Mouse (Mus musculus) heart, embryonic 16.5 days (tissue): ENCODE measurements at regions not wholly inside any gene's neighbourhood (a gene's known extent, or its start where the extent isn't known, plus 50 kb on each side); places are given as distances from the start of the nearest gene placed in this dataset.
A peak's percentile ranks its signal among the peaks of the same experiment; 100 is the strongest.

Experiments used
- ATAC-seq: fragments of 200-750 bp; cut with Nextera tagmentation; replicated peaks from 2 replicates; pipeline ENCODE4 v1.8.0; 2017; ENCODE audit warnings: moderate number of reproducible peaks; ENCODE audit not compliant: insufficient read depth, low FRiP score; ENCODE audit errors: extremely low read depth
- H3K27ac ChIP-seq: fragments of 300-500 bp; sonication (generic); 2 replicates; pipeline ENCODE4 v1.5.1; 2014; ENCODE audit warnings: mild to moderate bottlenecking, low read length, control low read depth, moderate library complexity
- H3K27me3 ChIP-seq: fragments of 300-500 bp; sonication (generic); 2 replicates; pipeline ENCODE4 v1.6.1; 2014; ENCODE audit warnings: low read length, mixed read lengths; ENCODE audit not compliant: control insufficient read depth, insufficient read depth
- H3K36me3 ChIP-seq: fragments of 300-500 bp; sonication (generic); 2 replicates; pipeline ENCODE4 v1.6.1; 2014; ENCODE audit not compliant: control insufficient read depth, insufficient read depth
- H3K4me1 ChIP-seq: fragments of 300-500 bp; sonication (generic); 2 replicates; pipeline ENCODE4 v1.6.1; 2014; ENCODE audit warnings: low read length, mixed read lengths; ENCODE audit not compliant: control insufficient read depth, insufficient read depth
- H3K4me2 ChIP-seq: fragments of 300-500 bp; sonication (generic); 2 replicates; pipeline ENCODE4 v1.6.1; 2014; ENCODE audit warnings: low read depth, mild to moderate bottlenecking, control low read depth, low read length
- H3K4me3 ChIP-seq: fragments of 300-500 bp; sonication (generic); 2 replicates; pipeline ENCODE4 v1.5.1; 2014; ENCODE audit warnings: mild to moderate bottlenecking, control low read depth, low read length
- H3K9ac ChIP-seq: fragments of 300-500 bp; sonication (generic); 2 replicates; pipeline ENCODE4 v1.6.1; 2014; ENCODE audit warnings: low read length, control low read depth
- H3K9me3 ChIP-seq: fragments of 300-500 bp; sonication (generic); replicated peaks from 2 replicates; pipeline ENCODE4 v1.6.1; 2016; ENCODE audit warnings: low read length; ENCODE audit not compliant: control insufficient read depth
- WGBS: fragments of 180-500 bp; shearing (Covaris S2); extraction: QIAGEN DNeasy Blood & Tissue Kit; methylation state at CpG from one replicate; pipeline ENCODE4 v1.1.7; 2014; 5-methylcytosine and 5-hydroxymethylcytosine counted together

DNA sequence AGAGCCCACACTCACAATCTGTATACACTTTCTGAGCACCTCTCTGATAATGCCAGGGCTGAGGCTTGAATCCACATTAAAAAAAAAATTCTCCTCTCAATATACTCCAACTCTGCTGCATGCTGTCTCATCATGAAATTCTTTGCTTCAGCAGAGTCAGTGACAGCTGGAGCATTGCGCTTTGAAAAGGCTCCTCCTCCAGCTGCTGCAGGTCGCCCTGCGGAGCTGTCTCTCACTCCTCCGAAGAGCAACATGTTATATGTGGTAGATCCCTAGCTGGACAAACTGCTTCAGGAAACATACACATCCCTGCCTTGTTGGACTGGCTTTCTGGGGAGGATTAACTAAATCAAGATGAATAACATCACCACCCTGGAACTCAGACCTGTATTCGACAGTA, 984.5 kb downstream of the Adgrl2 start:
- Histone ChIP-seq H3K4me3 (no peak overlapping the region), H3K9me3 (no peaks in the 10 kb centered on the region), H3K36me3 (no peaks in the 10 kb centered on the region), H3K9ac (no peak overlapping the region), H3K4me1 (peaks cover 4% of the 10 kb centered on the region), H3K27me3 (no peaks in the 10 kb centered on the region), H3K27ac (no peak overlapping the region), H3K4me2 (no peak overlapping the region)
- ATAC-seq = no peak
- WGBS = 58% methylated on average over 5 of the region's 5 CpGs

DNA sequence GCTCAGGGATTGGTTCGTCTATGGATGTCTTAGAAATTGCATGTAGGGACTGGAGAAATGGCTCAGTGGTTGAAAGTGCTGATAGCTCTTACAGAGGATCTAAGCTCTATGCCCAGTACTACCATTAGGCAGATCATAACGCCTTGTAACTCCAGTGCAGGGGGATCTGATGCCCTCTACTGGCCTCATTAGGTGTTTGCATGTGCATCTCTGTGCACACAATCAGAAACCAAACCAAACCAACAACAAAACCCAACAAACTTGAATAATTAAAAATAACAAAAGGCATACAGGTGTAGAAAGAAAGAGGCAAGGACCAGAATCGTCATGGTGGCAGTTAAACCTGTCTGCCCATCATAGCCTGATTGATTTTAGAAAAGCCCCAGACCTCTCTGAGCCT, 986.3 kb downstream of the Adgrl2 start:
- H3K4me3 ChIP-seq = no peak overlapping the region
- no peaks in the 10 kb centered on the region for H3K36me3 ChIP-seq
- H3K9ac ChIP-seq = no peak overlapping the region
- no peaks in the 10 kb centered on the region for H3K27me3 ChIP-seq
- ATAC-seq = no peak
- WGBS = 58% methylated on average over 3 of the region's 3 CpGs
- H3K27ac ChIP-seq = no peak overlapping the region
- no peaks in the 10 kb centered on the region for H3K9me3 ChIP-seq
- H3K4me1 ChIP-seq = peaks cover 4% of the 10 kb centered on the region
- H3K4me2 ChIP-seq = no peak overlapping the region

DNA sequence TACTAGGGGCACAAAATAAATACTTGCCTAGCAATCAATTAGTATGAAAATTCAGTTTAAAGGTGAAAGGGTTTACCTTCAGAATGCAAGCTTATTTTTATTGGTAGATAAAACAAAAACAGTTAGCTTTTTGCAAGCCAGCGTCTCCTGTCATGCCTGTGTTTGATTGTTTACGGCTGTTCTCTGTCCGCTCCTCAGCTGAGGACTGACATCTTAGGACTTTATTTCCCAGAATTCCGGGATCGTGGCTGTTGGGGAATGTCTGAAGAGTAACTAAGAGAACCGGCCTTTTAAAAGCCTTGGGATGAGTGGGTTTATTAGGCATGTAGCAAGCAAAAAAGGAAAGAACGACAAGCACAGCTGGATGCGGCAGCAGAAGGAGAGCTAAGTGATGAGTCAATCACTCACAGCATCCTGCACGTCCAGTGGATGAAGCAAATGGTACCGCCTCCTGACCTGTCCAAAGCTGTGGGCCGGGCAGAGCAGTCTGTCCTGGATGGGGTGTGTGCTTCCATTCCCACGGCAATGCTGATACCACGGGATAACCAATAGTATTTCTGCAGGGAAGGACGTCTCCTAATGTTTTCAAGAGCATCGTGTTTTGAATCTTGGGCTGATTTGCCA, 990.9 kb downstream of the Adgrl2 start:
- Histone ChIP-seq H3K27ac (no peak overlapping the region), H3K36me3 (no peaks in the 10 kb centered on the region), H3K4me1 (no peaks in the 10 kb centered on the region; the same call in 1 of the 2 replicates), H3K4me2 (no peak overlapping the region), H3K9ac (no peak overlapping the region), H3K27me3 (no peaks in the 10 kb centered on the region), H3K4me3 (no peak overlapping the region), H3K9me3 (no peaks in the 10 kb centered on the region)
- ATAC-seq = no peak
- WGBS = 60% methylated on average over 15 of the region's 15 CpGs

DNA sequence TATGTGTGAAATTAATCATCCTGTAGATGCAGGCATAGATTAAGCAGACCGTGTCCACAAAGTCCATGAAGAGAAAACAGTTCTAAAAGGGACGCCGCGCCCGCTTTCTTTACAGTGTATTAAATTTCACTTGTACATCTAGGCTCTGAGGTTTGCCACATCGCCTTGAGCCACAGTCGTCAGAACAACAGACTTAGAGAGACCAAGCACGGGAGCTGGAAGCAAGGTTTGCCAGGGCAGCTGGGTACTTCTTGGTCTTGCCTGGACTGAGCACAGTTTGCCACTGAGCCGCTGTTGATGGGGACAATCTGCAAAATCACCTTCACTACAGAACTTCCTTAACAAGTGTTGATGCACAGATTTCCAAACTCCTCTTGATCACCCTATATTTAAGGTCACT, 998.6 kb downstream of the Adgrl2 start:
- no peaks in the 10 kb centered on the region for H3K4me1 ChIP-seq
- no peak overlapping the region for H3K4me2 ChIP-seq
- H3K27me3 ChIP-seq = no peaks in the 10 kb centered on the region
- no peak overlapping the region for H3K4me3 ChIP-seq
- H3K36me3 ChIP-seq = no peaks in the 10 kb centered on the region
- no peak overlapping the region for H3K9ac ChIP-seq
- no peak for ATAC-seq
- no peak overlapping the region for H3K27ac ChIP-seq
- H3K9me3 ChIP-seq = no peaks in the 10 kb centered on the region
- 77% methylated on average over 9 of the region's 9 CpGs for WGBS

DNA sequence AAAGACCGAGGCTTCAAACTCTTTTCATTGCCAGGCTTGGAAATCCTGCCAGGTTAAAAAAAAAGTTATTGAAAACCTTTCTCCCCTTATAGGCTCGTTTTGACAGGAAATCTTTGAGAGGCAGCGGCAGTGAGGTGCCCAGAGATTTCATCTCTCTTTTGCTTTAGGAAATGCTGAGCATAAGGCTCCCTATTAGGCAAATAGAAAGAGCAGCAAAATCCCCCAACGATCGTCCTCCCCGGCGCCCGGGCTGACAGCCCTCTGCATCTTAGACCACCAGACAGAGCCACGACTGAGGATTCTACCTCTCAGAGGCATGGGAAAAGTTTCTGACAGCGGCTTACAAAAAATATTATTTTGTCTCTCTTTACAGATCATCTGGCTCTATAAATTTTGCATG, 999.5 kb downstream of the Adgrl2 start:
- Histone ChIP-seq H3K9ac (no peak overlapping the region), H3K4me1 (no peaks in the 10 kb centered on the region), H3K4me3 (no peak overlapping the region), H3K27ac (no peak overlapping the region), H3K27me3 (no peaks in the 10 kb centered on the region), H3K36me3 (no peaks in the 10 kb centered on the region), H3K4me2 (peak overlapping the region; percentile 7), H3K9me3 (no peaks in the 10 kb centered on the region)
- WGBS = 40% methylated on average over 10 of the region's 10 CpGs
- ATAC-seq = no peak

DNA sequence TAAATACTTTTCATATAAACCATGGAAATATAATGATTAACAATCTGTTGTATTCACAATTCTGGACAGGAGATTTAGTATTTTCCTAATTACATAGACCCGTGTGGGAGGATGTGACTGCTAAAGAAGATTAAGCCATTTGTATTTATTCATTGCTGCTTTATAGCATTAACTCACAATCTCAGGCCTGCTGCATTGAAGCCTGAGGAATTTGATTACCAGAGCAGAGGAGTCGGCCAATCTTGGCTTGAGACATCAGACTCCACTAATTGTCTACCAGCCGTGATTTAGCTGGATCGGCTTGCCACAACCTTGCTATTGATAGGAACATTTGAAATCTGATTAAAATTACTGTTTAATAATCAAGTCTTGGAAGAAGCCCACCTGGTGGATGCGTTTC, 1007.5 kb downstream of the Adgrl2 start:
- no peak overlapping the region for H3K4me2 ChIP-seq
- no peaks in the 10 kb centered on the region for H3K36me3 ChIP-seq
- no peaks in the 10 kb centered on the region for H3K27me3 ChIP-seq
- H3K9me3 ChIP-seq = no peaks in the 10 kb centered on the region
- ATAC-seq = no peak
- H3K27ac ChIP-seq = no peak overlapping the region
- no peak overlapping the region for H3K4me3 ChIP-seq
- H3K4me1 ChIP-seq = no peaks in the 10 kb centered on the region
- H3K9ac ChIP-seq = no peak overlapping the region
- 75% methylated on average over 5 of the region's 5 CpGs for WGBS

DNA sequence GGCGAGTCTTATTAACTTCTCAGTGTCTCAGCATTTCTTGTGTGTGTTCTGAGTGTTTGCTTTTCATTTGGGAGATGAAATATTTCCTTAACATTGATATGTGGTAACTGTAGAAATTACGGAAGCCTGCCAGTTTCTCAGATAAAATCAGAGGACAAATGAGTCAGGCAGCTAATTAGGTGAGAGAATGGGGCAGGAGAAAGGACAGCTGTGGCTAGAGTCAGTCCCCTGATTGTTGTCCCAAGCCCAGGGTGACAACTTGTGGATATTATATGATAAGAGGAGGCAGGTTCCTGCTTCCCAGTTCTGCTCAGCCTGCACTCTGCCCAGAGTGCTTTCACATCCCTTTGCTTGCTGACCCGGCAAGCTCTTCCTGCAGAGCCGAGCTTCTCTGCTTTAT, 1008.7 kb downstream of the Adgrl2 start:
- WGBS = 34% methylated on average over 4 of the region's 4 CpGs
- Histone ChIP-seq H3K9ac (no peak overlapping the region), H3K4me3 (no peak overlapping the region), H3K9me3 (no peaks in the 10 kb centered on the region), H3K36me3 (no peaks in the 10 kb centered on the region), H3K4me2 (no peak overlapping the region), H3K27me3 (no peaks in the 10 kb centered on the region), H3K4me1 (no peaks in the 10 kb centered on the region), H3K27ac (no peak overlapping the region)
- ATAC-seq = no peak

DNA sequence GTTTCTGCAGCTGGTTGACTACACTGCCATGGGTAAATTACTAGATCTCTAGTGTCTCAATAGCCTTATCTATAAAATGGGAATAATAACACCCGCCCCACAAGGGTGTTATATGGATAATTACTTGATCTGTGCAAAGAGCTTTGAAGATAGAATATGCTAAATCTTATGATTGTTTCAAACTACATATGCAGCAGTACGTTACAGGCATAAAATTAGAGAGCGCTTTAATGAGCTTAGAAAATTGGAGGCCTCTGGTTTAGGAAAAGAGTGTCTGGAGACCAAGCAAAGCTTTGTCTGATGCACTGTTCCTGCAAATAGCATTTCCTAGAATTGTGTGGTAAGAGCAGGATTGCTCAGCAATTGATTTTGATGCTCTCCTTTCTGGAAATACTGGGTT, 1013.8 kb downstream of the Adgrl2 start:
- no peaks in the 10 kb centered on the region for H3K9me3 ChIP-seq
- no peaks in the 10 kb centered on the region for H3K4me1 ChIP-seq
- no peaks in the 10 kb centered on the region for H3K27me3 ChIP-seq
- 90% methylated on average over 3 of the region's 3 CpGs for WGBS
- no peak overlapping the region for H3K9ac ChIP-seq
- H3K4me3 ChIP-seq = no peak overlapping the region
- H3K4me2 ChIP-seq = no peak overlapping the region
- ATAC-seq = no peak
- H3K36me3 ChIP-seq = no peaks in the 10 kb centered on the region
- H3K27ac ChIP-seq = no peak overlapping the region

DNA sequence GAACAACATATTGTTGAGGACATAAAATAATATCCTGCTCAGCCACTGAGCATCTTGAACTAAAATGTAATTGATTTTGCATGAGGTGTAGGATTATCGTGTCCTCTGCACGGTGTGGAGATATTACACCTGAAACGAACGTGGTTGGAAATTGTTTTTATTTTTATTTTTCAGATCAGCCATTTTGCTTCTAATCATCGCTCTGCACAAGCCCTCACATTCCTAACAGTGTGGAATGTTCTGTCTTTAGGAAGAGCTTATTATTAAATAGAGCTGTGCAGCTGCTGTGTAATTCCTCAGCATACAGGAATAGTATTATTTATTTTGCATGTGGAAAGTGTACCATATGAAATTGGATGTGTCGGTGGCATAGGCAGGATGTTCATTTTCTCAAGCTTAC, 1014.3 kb downstream of the Adgrl2 start:
- Histone ChIP-seq H3K36me3 (no peaks in the 10 kb centered on the region), H3K27me3 (no peaks in the 10 kb centered on the region), H3K9ac (no peak overlapping the region), H3K27ac (no peak overlapping the region), H3K9me3 (no peaks in the 10 kb centered on the region), H3K4me3 (no peak overlapping the region), H3K4me2 (no peak overlapping the region), H3K4me1 (no peaks in the 10 kb centered on the region)
- no peak for ATAC-seq
- 81% methylated on average over 6 of the region's 6 CpGs for WGBS
